Mouse (Mus musculus) lung, adult 2 months (tissue): ENCODE data around the gene Shank2.

Experiments
- CTCF ChIP-seq: fragments of 200-500 bp; IDR thresholded peaks from 2 replicates; pipeline ENCODE4 v1.5.1; 2011; ENCODE audit warnings: mild to moderate bottlenecking, low read length, control low read depth; ENCODE audit not compliant: insufficient read depth
- POLR2A ChIP-seq: fragments of 200-500 bp; IDR thresholded peaks from 2 replicates; pipeline ENCODE4 v1.6.1; 2011; ENCODE audit warnings: low read depth, mild to moderate bottlenecking, control low read depth, low read length, borderline replicate concordance; ENCODE audit errors: extremely low read depth

GRCm38 (mm10) chr7:144105952-144106351 lies 104.2 kb downstream of the Shank2 start:
- TF ChIP-seq CTCF (no peak), POLR2A (no peak)
